Mouse (Mus musculus) midbrain, embryonic 15.5 days (tissue): ENCODE measurements around the gene Hist1h1a. TPM values are rescaled to one million over a fixed set of nuclear protein-coding genes. Genes with fewer than 3 reads are reported as not detected.

ENCODE experiments used
- microRNA-seq: library from miRNA; unstranded; fragments of <30 nt; microRNA quantifications from one replicate; pipeline ENCODE4, GENCODE M21; 2016
- polyA plus RNA-seq: library from polyadenylated mRNA; unstranded; fragments of >200 nt; fragmentation: Nextera tagmentation; extraction: Ambion mirVana; gene quantifications from 2 replicates; pipeline ENCODE4 v1.2.1, GENCODE M21; 2015

Gene Hist1h1a
- polyA plus RNA-seq, 1 experiment from 2014 or later, result 0.48 TPM

Small RNAs within 50 kb of the gene (microRNA-seq; reads per million reads assigned to microRNA genes)
- gene Gm44314 (not detected), gene Gm44484 (not detected)

Other genes starting within 250 kb of the Hist1h1a start
- gene Hist1h4h, start 232.6 kb upstream of the Hist1h1a start, polyA plus RNA-seq, result 3.3 and 5.1 TPM in 2 replicates
- 0.69 TPM in 1 of 2 replicates, not detected in the other for gene Hist1h2af, start 229.8 kb upstream of the Hist1h1a start, polyA plus RNA-seq
- gene Hist1h3g, start 228.2 kb upstream of the Hist1h1a start, polyA plus RNA-seq, result 2.2 TPM in 1 of 2 replicates, not detected in the other
- gene Hist1h2bh, start 220.3 kb upstream of the Hist1h1a start, polyA plus RNA-seq, result 0.15 and 0.44 TPM in 2 replicates
- gene Hist1h3f, start 219.6 kb upstream of the Hist1h1a start, polyA plus RNA-seq, result 0.27 and 0.32 TPM in 2 replicates
- gene Hist1h4f, start 212.0 kb upstream of the Hist1h1a start, polyA plus RNA-seq, result not detected in 2 replicates
- gene Hist1h1d, start 210.4 kb upstream of the Hist1h1a start, polyA plus RNA-seq, result 0.14 and 0.15 TPM in 2 replicates
- 1.0 and 1.4 TPM in 2 replicates for gene Hist1h3e, start 201.3 kb upstream of the Hist1h1a start, polyA plus RNA-seq
- gene Hist1h2ae, start 192.4 kb upstream of the Hist1h1a start, polyA plus RNA-seq, result 14.8 and 15.4 TPM in 2 replicates
- 2.6 and 4.0 TPM in 2 replicates for gene Hist1h2bg, start 192.3 kb upstream of the Hist1h1a start, polyA plus RNA-seq
- 1.3 and 1.5 TPM in 2 replicates for gene Hist1h2bf, start 189.5 kb upstream of the Hist1h1a start, polyA plus RNA-seq
- gene Hist1h2ad, start 189.3 kb upstream of the Hist1h1a start, polyA plus RNA-seq, result 1.6 TPM in 1 of 2 replicates, not detected in the other
- gene Hist1h3d, start 187.9 kb upstream of the Hist1h1a start, polyA plus RNA-seq, result 0.82 and 1.2 TPM in 2 replicates
- 34.2 and 34.9 TPM in 2 replicates for gene Hist1h4d, start 182.1 kb upstream of the Hist1h1a start, polyA plus RNA-seq
- 1.7 and 1.8 TPM in 2 replicates for gene Hist1h2be, start 142.5 kb upstream of the Hist1h1a start, polyA plus RNA-seq
- 5.4 and 5.5 TPM in 2 replicates for gene Hist1h1e, start 141.1 kb upstream of the Hist1h1a start, polyA plus RNA-seq
- 0.32 and 0.37 TPM in 2 replicates for gene Hist1h2ac, start 79.7 kb upstream of the Hist1h1a start, polyA plus RNA-seq
- gene Hist1h2bc, start 79.5 kb upstream of the Hist1h1a start, polyA plus RNA-seq, result 17.3 and 17.7 TPM in 2 replicates
- not detected in 2 replicates for gene Hist1h1t, start 67.9 kb upstream of the Hist1h1a start, polyA plus RNA-seq
- 1.8 and 3.0 TPM in 2 replicates for gene Hist1h4c, start 65.2 kb upstream of the Hist1h1a start, polyA plus RNA-seq
- 3.0 and 3.8 TPM in 2 replicates for gene Hfe, start 52.8 kb upstream of the Hist1h1a start, polyA plus RNA-seq
- 6.9 and 8.3 TPM in 2 replicates for gene Hist1h1c, start 24.9 kb upstream of the Hist1h1a start, polyA plus RNA-seq
- 0.41 and 1.4 TPM in 2 replicates for gene Hist1h3c, start 18.1 kb upstream of the Hist1h1a start, polyA plus RNA-seq
- 0.37 and 0.83 TPM in 2 replicates for gene Hist1h2bb, start 16.9 kb upstream of the Hist1h1a start, polyA plus RNA-seq
- 4.6 and 7.2 TPM in 2 replicates for gene Hist1h2ab, start 12.5 kb upstream of the Hist1h1a start, polyA plus RNA-seq
- gene Hist1h3b, start 11.4 kb upstream of the Hist1h1a start, polyA plus RNA-seq, result 0.67 and 1.2 TPM in 2 replicates
- gene Hist1h4b, start 6.7 kb upstream of the Hist1h1a start, polyA plus RNA-seq, result 2.0 TPM in 1 of 2 replicates, not detected in the other
- gene Hist1h4a, start 2.4 kb upstream of the Hist1h1a start, polyA plus RNA-seq, result not detected in 2 replicates
- gene Hist1h3a, start 1.3 kb upstream of the Hist1h1a start, polyA plus RNA-seq, result 0.77 and 0.98 TPM in 2 replicates
- gene Trim38, start 6.2 kb downstream of the Hist1h1a start, polyA plus RNA-seq, result not detected in 2 replicates
- not detected in 2 replicates for gene Slc17a2, start 43.3 kb downstream of the Hist1h1a start, polyA plus RNA-seq
- gene Slc17a3, start 75.8 kb downstream of the Hist1h1a start, polyA plus RNA-seq, result not detected in 2 replicates
- gene Slc17a1, start 104.1 kb downstream of the Hist1h1a start, polyA plus RNA-seq, result not detected in 2 replicates
- not detected in 2 replicates for gene Slc17a4, start 151.3 kb downstream of the Hist1h1a start, polyA plus RNA-seq
- not detected in 2 replicates for gene Hist1h2ba, start 170.5 kb downstream of the Hist1h1a start, polyA plus RNA-seq
- gene Hist1h2aa, start 170.8 kb downstream of the Hist1h1a start, polyA plus RNA-seq, result not detected in 2 replicates
- 1.1 and 1.5 TPM in 2 replicates for gene Scgn, start 227.5 kb downstream of the Hist1h1a start, polyA plus RNA-seq